Mouse (Mus musculus) CH12.LX (cell line): ENCODE results near the gene Cdipt.

Source experiments
- BHLHE40 ChIP-seq: IDR thresholded peaks from 2 replicates; pipeline ENCODE4 v1.6.1; 2011; ENCODE audit warnings: mild to moderate bottlenecking, low read depth, low read length, improper control_type of control experiment
- CTCF ChIP-seq, 2 experiments: IDR thresholded peaks in 1 of 2; conservative IDR thresholded peaks in 1 of 2; 2 replicates each; pipeline ENCODE4 v1.5.1; 2011 to 2012; ENCODE audit warnings: low read depth in 2 of 2, low read length in 2 of 2, improper control_type of control experiment in 1 of 2, inconsistent platforms in 1 of 2, mild to moderate bottlenecking in 1 of 2, moderate library complexity in 1 of 2
- ELF1 ChIP-seq: IDR thresholded peaks from 2 replicates; pipeline ENCODE4 v1.6.1; 2014; ENCODE audit warnings: low read depth, mild to moderate bottlenecking, inconsistent platforms, low read length, improper control_type of control experiment
- MAFK ChIP-seq: IDR thresholded peaks from 2 replicates; pipeline ENCODE4 v1.6.1; 2011; ENCODE audit warnings: low read length, improper control_type of control experiment; ENCODE audit not compliant: insufficient replicate concordance
- NELFE ChIP-seq: IDR thresholded peaks from 2 replicates; pipeline ENCODE4 v1.6.1; 2011; ENCODE audit warnings: low read depth, low read length, improper control_type of control experiment
- NRF1 ChIP-seq: IDR thresholded peaks from 2 replicates; pipeline ENCODE4 v1.6.1; 2014; ENCODE audit warnings: low read depth, mild to moderate bottlenecking, inconsistent platforms, low read length, improper control_type of control experiment, moderate library complexity
- POLR2A ChIP-seq: IDR thresholded peaks from 2 replicates; pipeline ENCODE4 v1.6.1; 2011; ENCODE audit warnings: low read depth, mild to moderate bottlenecking, improper control_type of control experiment, low read length
- POLR2AphosphoS2 ChIP-seq: IDR thresholded peaks from 2 replicates; pipeline ENCODE4 v1.6.1; 2011; ENCODE audit warnings: low read depth, low read length, improper control_type of control experiment
- TBP ChIP-seq: conservative IDR thresholded peaks from 2 replicates; pipeline ENCODE4 v1.6.1; 2011; ENCODE audit warnings: low read depth, low read length, improper control_type of control experiment
- TCF12 ChIP-seq: IDR thresholded peaks from 2 replicates; pipeline ENCODE4 v1.6.1; 2014; ENCODE audit warnings: low read depth, mild to moderate bottlenecking, inconsistent platforms, low read length, improper control_type of control experiment
- UBTF ChIP-seq: IDR thresholded peaks from 2 replicates; pipeline ENCODE4 v1.6.1; 2012; ENCODE audit warnings: low read depth, mild to moderate bottlenecking, inconsistent platforms, low read length, improper control_type of control experiment, moderate library complexity
- USF1 ChIP-seq: IDR thresholded peaks from 2 replicates; pipeline ENCODE4 v1.6.1; 2014; ENCODE audit warnings: low read depth, mild to moderate bottlenecking, inconsistent platforms, low read length, improper control_type of control experiment
- ZMIZ1 ChIP-seq: IDR thresholded peaks from 2 replicates; pipeline ENCODE4 v1.6.1; 2012; ENCODE audit warnings: low read depth, mild to moderate bottlenecking, inconsistent platforms, low read length, improper control_type of control experiment
- ZNF384 ChIP-seq: IDR thresholded peaks from 2 replicates; pipeline ENCODE4 v1.6.1; 2012; ENCODE audit warnings: low read depth, low read length, improper control_type of control experiment, inconsistent platforms

DNA sequence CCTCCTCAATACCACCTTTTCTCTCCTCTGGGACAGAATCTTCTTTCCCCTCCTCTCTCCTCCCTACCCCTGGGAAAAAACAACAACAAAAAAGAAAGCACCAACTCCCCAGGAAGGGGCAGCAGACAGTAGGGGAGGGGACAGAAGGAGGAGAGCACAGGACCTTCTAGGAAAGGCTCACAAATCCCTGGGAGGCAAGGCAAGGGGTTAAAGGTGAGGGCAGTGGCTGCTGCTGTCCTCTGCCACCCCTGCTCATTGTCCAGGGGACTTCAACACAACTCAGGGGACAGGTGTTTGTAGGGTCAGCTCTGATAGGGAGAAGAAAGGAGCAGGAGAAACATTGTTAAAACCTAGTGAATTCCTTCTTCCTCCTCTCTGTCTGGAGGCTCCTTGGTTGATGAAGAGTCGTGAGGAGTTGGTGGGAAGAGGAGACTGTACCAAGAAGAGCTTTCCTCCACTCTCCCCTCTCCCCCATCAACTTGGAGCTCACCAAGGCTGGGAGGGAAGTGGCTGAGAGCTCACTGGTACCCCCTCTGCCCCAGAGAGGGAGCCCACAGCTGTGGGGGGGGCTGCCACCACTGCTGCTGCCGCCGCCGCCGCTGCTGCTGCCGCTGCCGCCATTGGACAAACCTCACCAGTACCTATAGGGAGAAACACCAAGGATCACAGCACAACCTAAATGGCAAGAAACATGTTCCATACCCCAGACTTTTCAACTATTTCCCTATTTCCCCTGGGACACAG, 47.0 kb downstream of the Cdipt start:
- TF ChIP-seq CTCF (conservative IDR thresholded peaks at IDR 0.05 in 1 of 2, IDR thresholded peaks at IDR 0.05 in 1 of 2; ENCODE audit: low read depth in 2 of 2, low read length in 2 of 2) (no peak), POLR2A (no peak), MAFK (no peak), USF1 (no peak), POLR2AphosphoS2 (0 out of 2 replicates have a peak, but pooled peaks have one; percentile 32), TBP (no peak), UBTF (no peak), BHLHE40 (no peak), ZMIZ1 (no peak), NRF1 (no peak), NELFE (no peak), ELF1 (no peak), ZNF384 (no peak), TCF12 (no peak)
